Mouse (Mus musculus): ENCODE results near the gene Pou2f1. TPM values are rescaled to one million over a fixed set of nuclear protein-coding genes. Genes with fewer than 3 reads are reported as not detected.

Gene Pou2f1
- 11.7 TPM for polyA plus RNA-seq (2014; fragmentation: Illumina TruSeq; extraction: RNeasy Lipid Tissue Mini Kit (QIAGEN cat#74804); ENCODE audit: low read depth, low replicate concordance)

DNA sequence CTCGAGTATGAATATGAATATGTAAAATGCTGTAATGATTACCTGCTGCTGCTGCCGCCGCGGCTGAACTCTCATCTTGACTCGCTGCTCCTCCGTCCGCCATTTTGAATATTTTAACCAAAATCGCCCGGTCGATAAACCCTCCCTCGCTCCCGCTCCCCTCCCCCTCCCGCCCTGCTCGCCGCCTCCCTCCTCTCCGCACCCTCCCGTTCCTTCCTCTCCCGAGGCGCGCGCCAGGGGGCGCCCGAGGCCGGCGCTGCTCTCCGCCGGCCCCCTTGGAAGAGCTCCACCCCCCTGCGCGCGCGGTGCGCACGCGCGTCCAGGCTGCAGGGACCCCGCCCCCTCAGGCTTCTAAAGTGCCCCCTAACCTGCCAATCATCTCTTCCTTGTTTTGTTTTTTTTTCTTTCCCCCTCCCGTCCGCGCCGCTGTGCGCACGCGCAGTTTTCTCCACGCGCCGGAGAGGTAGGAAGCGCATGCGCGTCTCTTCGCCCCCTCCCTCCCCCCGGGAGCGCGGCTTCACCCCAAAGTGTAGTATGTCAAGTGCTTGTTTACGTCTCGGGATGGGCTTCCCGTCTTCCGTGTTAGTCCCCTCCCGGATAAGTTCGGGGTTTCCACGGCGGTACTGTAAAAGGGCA is at the start of gene Pou2f1:
Gene Pou2f1 (minus strand): TSS at position 159 of the 636 bp plus-strand sequence.

Other genes with a start within 250 kb of the Pou2f1 start
- 311 TPM for gene Creg1, start 238.9 kb downstream of the Pou2f1 start, polyA plus RNA-seq (2014; fragmentation: Illumina TruSeq; extraction: RNeasy Lipid Tissue Mini Kit (QIAGEN cat#74804); ENCODE audit: low read depth, low replicate concordance)
- gene Cd247, start 214.0 kb downstream of the Pou2f1 start, polyA plus RNA-seq (2014; fragmentation: Illumina TruSeq; extraction: RNeasy Lipid Tissue Mini Kit (QIAGEN cat#74804); ENCODE audit: low read depth, low replicate concordance) = 0.28 TPM
- not detected for gene Dusp27, start 125.2 kb upstream of the Pou2f1 start, polyA plus RNA-seq (2014; fragmentation: Illumina TruSeq; extraction: RNeasy Lipid Tissue Mini Kit (QIAGEN cat#74804); ENCODE audit: low read depth, low replicate concordance)
- not detected for gene Gpa33, start 127.6 kb upstream of the Pou2f1 start, polyA plus RNA-seq (2014; fragmentation: Illumina TruSeq; extraction: RNeasy Lipid Tissue Mini Kit (QIAGEN cat#74804); ENCODE audit: low read depth, low replicate concordance)
- not detected for gene Mael, start 236.1 kb upstream of the Pou2f1 start, polyA plus RNA-seq (2014; fragmentation: Illumina TruSeq; extraction: RNeasy Lipid Tissue Mini Kit (QIAGEN cat#74804); ENCODE audit: low read depth, low replicate concordance)